Mouse (Mus musculus) liver, embryonic 14.5 days (tissue): ENCODE measurements at regions not wholly inside any gene's neighbourhood (a gene's known extent, or its start where the extent isn't known, plus 50 kb on each side); places are given as distances from the start of the nearest gene placed in this dataset.
A peak's percentile ranks its signal among the peaks of the same experiment; 100 is the strongest.

ENCODE experiments used
- ATAC-seq: fragments of 200-750 bp; cut with Nextera tagmentation; 2 replicates; pipeline ENCODE4 v1.8.0; 2017; ENCODE audit warnings: moderate number of reproducible peaks, mild to moderate bottlenecking, moderate library complexity; ENCODE audit not compliant: insufficient read depth
- DNase-seq, 3 experiments: peaks; one replicate each; pipeline ENCODE4 v3.0.0-alpha.2; 2012 to 2013; ENCODE audit warnings: low read depth in 3 of 3, low spot score in 3 of 3
- H3K27ac ChIP-seq: fragments of 300-500 bp; sonication (generic); 2 replicates; pipeline ENCODE4 v1.5.1; 2014; ENCODE audit warnings: moderate library complexity, mild to moderate bottlenecking, control low read depth, inconsistent platforms
- H3K27me3 ChIP-seq: fragments of 300-500 bp; sonication (generic); 2 replicates; pipeline ENCODE4 v1.6.1; 2014; ENCODE audit warnings: mild to moderate bottlenecking, low read length, moderate library complexity; ENCODE audit not compliant: control insufficient read depth, insufficient read depth
- H3K36me3 ChIP-seq: fragments of 300-500 bp; sonication (generic); replicated peaks from 2 replicates; pipeline ENCODE4 v1.6.1; 2014; ENCODE audit warnings: low read depth; ENCODE audit not compliant: control insufficient read depth, insufficient read depth
- H3K4me1 ChIP-seq, 2 experiments: fragments of 200-500 bp in 1 of 2; fragments of 300-500 bp in 1 of 2; sonication (generic) in 1 of 2; replicated peaks; 2 replicates each; pipeline ENCODE4 v1.6.1; 2012 to 2014; ENCODE audit warnings: antibody characterized with exemption in 1 of 2, inconsistent platforms in 1 of 2, low read length in 1 of 2; ENCODE audit not compliant: control insufficient read depth in 2 of 2, insufficient read depth in 2 of 2
- H3K4me2 ChIP-seq: fragments of 300-500 bp; sonication (generic); 2 replicates; pipeline ENCODE4 v1.6.1; 2014; ENCODE audit warnings: low read depth, mild to moderate bottlenecking, control low read depth, moderate library complexity
- H3K4me3 ChIP-seq, 2 experiments: fragments of 200-500 bp in 1 of 2; fragments of 300-500 bp in 1 of 2; sonication (generic) in 1 of 2; 2 replicates each; pipeline ENCODE4 v1.5.1; 2012 to 2014; ENCODE audit warnings: low read depth in 2 of 2, low read length in 2 of 2, mild to moderate bottlenecking in 2 of 2, control low read depth in 1 of 2, inconsistent platforms in 1 of 2, moderate library complexity in 1 of 2; ENCODE audit not compliant: insufficient read depth in 1 of 2
- H3K9ac ChIP-seq: fragments of 300-500 bp; sonication (generic); replicated peaks from 2 replicates; pipeline ENCODE4 v1.6.1; 2014; ENCODE audit warnings: mild to moderate bottlenecking, control low read depth, moderate library complexity
- H3K9me3 ChIP-seq: fragments of 300-500 bp; sonication (generic); 2 replicates; pipeline ENCODE4 v1.6.1; 2016; ENCODE audit warnings: low read length, mixed read lengths; ENCODE audit not compliant: control insufficient read depth
- CTCF ChIP-seq: IDR thresholded peaks from 2 replicates; pipeline ENCODE4 v1.5.1; 2016; ENCODE audit warnings: antibody characterized with exemption, low read depth, control low read depth
- EP300 ChIP-seq: IDR thresholded peaks from 2 replicates; pipeline ENCODE4 v1.6.1; 2016; ENCODE audit warnings: antibody characterized with exemption, low read depth
- WGBS: fragments of 180-500 bp; shearing (Covaris S2); extraction: QIAGEN DNeasy Blood & Tissue Kit; methylation state at CpG from one replicate; pipeline ENCODE4 v1.1.7; 2014; ENCODE audit not compliant: insufficient replicate concordance; 5-methylcytosine and 5-hydroxymethylcytosine counted together

DNA sequence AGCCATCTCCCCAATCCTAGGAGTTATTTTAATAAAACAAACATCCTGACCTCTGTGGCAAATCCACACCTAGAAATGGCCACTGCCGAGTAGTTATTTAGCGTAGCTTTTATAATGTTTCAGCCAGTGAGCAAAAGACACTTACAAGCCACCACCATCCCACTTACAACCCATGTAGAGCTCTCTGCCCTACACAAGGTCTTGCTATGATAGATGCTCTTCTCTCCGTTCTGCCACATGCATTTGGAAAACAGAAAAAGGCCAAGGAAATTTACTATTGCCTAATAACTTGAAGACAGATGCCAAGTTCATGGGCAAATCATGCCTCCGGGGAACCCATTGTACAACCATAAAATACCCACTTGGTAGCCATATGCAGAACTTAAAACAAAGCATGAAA lies 296.5 kb downstream of the Maf start:
- Histone ChIP-seq H3K4me2 (no peak overlapping the region), H3K27me3 (no peaks in the 10 kb centered on the region), H3K36me3 (no peaks in the 10 kb centered on the region), H3K4me3 (no peak overlapping the region), H3K9me3 (no peaks in the 10 kb centered on the region), H3K4me1 (no peaks in the 10 kb centered on the region; a peak in 1 of 4 replicates), H3K27ac (no peak overlapping the region), H3K9ac (no peak overlapping the region)
- DNase-seq (no peak), ATAC-seq (no peak)
- TF ChIP-seq EP300: no peak
- no peak for TF ChIP-seq CTCF
- WGBS: 75% methylated on average over 4 of the region's 4 CpGs

DNA sequence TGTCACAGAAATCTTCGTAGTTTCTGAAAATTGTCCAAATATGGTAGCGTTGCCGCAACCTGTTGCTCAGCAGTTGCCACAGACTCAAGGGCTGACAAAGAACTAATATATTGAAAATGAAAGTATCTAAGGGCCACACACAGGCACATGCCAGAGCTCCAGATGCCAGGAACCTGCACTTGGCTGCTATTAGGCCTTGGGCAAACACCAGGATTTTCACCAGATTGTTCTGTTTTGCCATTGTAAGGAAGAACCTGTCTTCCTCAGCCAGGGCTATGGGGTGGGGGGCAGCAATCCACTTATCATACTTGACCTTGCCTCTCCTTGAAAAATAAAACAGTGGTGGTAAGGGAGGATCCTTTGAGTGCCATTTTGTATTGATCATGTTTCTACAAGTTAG lies 297.4 kb downstream of the Maf start:
- no peak for DNase-seq
- ATAC-seq: no peak
- Histone ChIP-seq H3K27ac (no peak overlapping the region), H3K9me3 (no peaks in the 10 kb centered on the region), H3K9ac (no peak overlapping the region), H3K27me3 (no peaks in the 10 kb centered on the region), H3K4me1 (no peaks in the 10 kb centered on the region; a peak in 1 of 4 replicates), H3K4me3 (no peak overlapping the region), H3K36me3 (no peaks in the 10 kb centered on the region), H3K4me2 (no peak overlapping the region)
- 90% methylated on average over 3 of the region's 3 CpGs for WGBS
- TF ChIP-seq EP300 (no peak), CTCF (no peak)

DNA sequence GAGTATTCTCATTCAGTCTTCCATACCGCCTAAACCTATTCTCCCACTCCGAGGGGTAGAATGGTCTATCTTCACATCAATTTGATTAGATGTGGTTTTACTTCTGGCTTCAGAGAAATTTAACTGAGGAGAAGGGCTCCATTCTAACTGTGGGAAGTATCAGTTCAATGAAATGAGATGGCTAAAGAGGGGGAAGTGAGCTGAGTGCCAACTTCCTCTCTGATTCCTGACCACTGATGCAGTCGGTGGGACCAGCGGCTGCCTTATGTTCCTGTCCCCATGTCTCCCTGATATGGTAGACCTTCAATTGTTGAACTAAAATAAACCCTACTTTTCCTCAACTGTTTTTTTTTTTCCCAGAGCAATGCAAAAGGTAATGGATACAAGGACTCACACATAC lies 300.1 kb downstream of the Maf start:
- no peaks in the 10 kb centered on the region for H3K36me3 ChIP-seq
- H3K9ac ChIP-seq: no peak overlapping the region
- no peak overlapping the region for H3K4me2 ChIP-seq
- DNase-seq (no peak), ATAC-seq (no peak)
- WGBS: 36% methylated on average over 4 of the region's 4 CpGs
- TF ChIP-seq EP300: no peak
- no peak for TF ChIP-seq CTCF
- no peak overlapping the region for H3K4me3 ChIP-seq
- H3K4me1 ChIP-seq: no peaks in the 10 kb centered on the region
- no peak overlapping the region for H3K27ac ChIP-seq
- H3K27me3 ChIP-seq: no peaks in the 10 kb centered on the region
- H3K9me3 ChIP-seq: no peaks in the 10 kb centered on the region

DNA sequence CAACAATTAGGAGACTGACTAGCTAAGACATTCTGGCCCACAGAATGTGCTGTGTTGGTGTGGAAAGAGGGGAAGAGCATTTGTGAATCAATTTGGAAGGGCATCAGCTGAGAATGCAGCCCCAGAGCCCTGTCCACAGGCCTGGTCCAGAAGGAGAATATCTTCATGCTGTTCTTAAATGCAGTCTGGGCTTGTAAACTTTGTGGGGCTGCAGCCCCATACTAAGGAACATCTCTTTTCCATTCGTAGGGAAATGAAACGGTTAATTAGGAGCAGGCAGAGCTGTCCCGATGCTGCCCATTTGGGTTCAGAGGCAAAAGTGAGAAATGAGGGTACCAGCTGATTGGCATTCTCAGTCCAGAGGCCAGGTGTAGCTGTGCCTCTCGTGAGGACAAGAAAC lies 304.0 kb downstream of the Maf start:
- no peak overlapping the region for H3K27ac ChIP-seq
- no peak overlapping the region for H3K9ac ChIP-seq
- no peak overlapping the region for H3K4me3 ChIP-seq
- ATAC-seq (no peak), DNase-seq (no peak)
- no peak overlapping the region for H3K4me2 ChIP-seq
- no peaks in the 10 kb centered on the region for H3K4me1 ChIP-seq
- TF ChIP-seq EP300 (no peak), CTCF (no peak)
- WGBS: 49% methylated on average over 4 of the region's 4 CpGs
- H3K27me3 ChIP-seq: no peaks in the 10 kb centered on the region
- H3K9me3 ChIP-seq: no peaks in the 10 kb centered on the region
- H3K36me3 ChIP-seq: no peaks in the 10 kb centered on the region

DNA sequence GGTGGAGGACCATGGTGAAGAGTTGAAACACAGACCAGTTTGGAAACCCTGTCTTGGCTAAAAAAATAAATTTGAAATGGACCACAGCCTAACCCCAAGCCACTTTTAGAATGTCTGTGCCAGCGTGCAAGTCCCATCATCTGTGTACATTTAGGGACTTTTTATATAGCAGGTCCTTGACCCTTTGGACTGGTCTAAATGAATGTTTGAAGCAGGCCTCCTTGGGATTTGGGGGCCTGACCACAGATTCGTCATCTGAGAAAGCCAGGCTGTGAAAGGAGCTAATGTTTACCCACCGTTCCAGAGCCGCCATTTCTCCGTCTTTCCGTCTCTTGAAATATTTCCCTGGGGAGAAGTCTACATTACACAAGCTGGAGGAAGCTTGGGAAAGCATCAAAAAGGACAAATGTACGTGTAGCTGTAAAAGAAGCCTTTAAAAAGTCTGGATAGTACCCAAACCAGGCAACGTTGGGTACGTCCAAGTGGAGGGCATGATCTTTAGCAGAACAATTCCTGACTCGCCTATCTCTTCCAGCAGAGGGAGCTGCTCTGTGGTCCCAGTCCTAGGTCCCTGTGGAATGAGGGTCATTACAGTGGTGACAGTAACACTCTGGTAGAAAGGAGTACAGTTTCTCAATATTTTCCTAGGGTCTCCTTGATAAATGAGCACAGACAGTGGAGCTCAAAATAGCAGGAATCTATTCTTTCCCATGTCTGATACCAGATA lies 305.0 kb downstream of the Maf start:
- no peak overlapping the region for H3K27ac ChIP-seq
- DNase-seq: no peak
- no peaks in the 10 kb centered on the region for H3K36me3 ChIP-seq
- no peak for TF ChIP-seq EP300
- TF ChIP-seq CTCF: peak; percentile 56
- no peaks in the 10 kb centered on the region for H3K9me3 ChIP-seq
- no peaks in the 10 kb centered on the region for H3K4me1 ChIP-seq
- no peak overlapping the region for H3K4me3 ChIP-seq
- H3K4me2 ChIP-seq: no peak overlapping the region
- no peaks in the 10 kb centered on the region for H3K27me3 ChIP-seq
- no peak overlapping the region for H3K9ac ChIP-seq
- no peak for ATAC-seq
- WGBS: 53% methylated on average over 10 of the region's 10 CpGs
